In genomic region chr6:83510210-83510609, GRCm38 (mm10) we compare ENCODE assay signal across 13 mouse cellular contexts. TPM values are rescaled to one million over a fixed set of nuclear protein-coding genes. Genes with fewer than 3 reads are reported as not detected.
A peak's percentile ranks its signal among the peaks of the same experiment; 100 is the strongest.
DNase-seq lines count a peak whose midpoint lies in the region; ATAC-seq and TF ChIP-seq lines count a peak whose summit lies in the region.
"Had no signal": no experiment of that assay in that cellular context is flagged by ENCODE, and none has a peak within 500 bp of the region (broad histone marks: within the 10 kb centered on the region; RNA-seq: fewer than 3 reads in every experiment).

No protein-coding gene starts in this region.

- TF ChIP-seq POLR2A in heart, adult 2 months (IDR thresholded peaks at IDR 0.05; ENCODE audit: insufficient read depth, low read depth, low read length), result no peak
- TF ChIP-seq POLR2A in cortical plate, adult 2 months (IDR thresholded peaks at IDR 0.05; ENCODE audit: extremely low read depth, insufficient read depth, low read length), result no peak

- TF ChIP-seq EP300 in heart, adult 2 months (IDR thresholded peaks at IDR 0.05; ENCODE audit: insufficient read depth, low read depth, low read length), result no peak

- no peak overlapping the region for H3K4me2 ChIP-seq in midbrain, embryonic 16.5 days (ENCODE audit: low read length)
- H3K4me2 ChIP-seq: heart, embryonic 15.5 days had no signal

- no peaks in the 10 kb centered on the region for H3K79me2 ChIP-seq in heart, adult 2 months (replicated peaks; ENCODE audit: control insufficient read depth, insufficient read depth, low read length)

- WGBS in heart, adult 2 months, result 49% methylated on average over 2 of the region's 2 CpGs
- WGBS in midbrain, embryonic 16.5 days, result 63% methylated on average over 2 of the region's 2 CpGs

- TF ChIP-seq CTCF in heart, adult 2 months (IDR thresholded peaks at IDR 0.05), result peak; percentile 53
- TF ChIP-seq CTCF in cortical plate, adult 2 months (IDR thresholded peaks at IDR 0.05; ENCODE audit: extremely low read depth, insufficient read depth, low read length), result 0 out of 2 replicates have a peak, but pooled peaks have one; percentile 6

- H3K9me3 ChIP-seq in midbrain, embryonic 16.5 days (replicated peaks; ENCODE audit: control insufficient read depth, low read length, poor library complexity, severe bottlenecking), result no peaks in the 10 kb centered on the region
- H3K9me3 ChIP-seq: heart, embryonic 15.5 days; midbrain, embryonic 10.5 days had no signal

- DNase-seq in heart, adult 2 months, result no peak
- no peak for DNase-seq in heart, postnatal 36 days
- DNase-seq in left cerebral cortex, postnatal 4 days, result peak; percentile 18
- DNase-seq in left cerebral cortex, adult 11 months (ENCODE audit: low spot score), result no peak
- peak; percentile 36 for DNase-seq in MN1 (ENCODE audit: low spot score)
- no peak for DNase-seq in ovary, adult 18-20 months (ENCODE audit: low spot score)
- DNase-seq: layer of hippocampus, adult 9-11 months; spleen, adult 18-20 months had no signal

- intact Hi-C loops in heart, adult 2 months (cut with DNase I), result loop anchor here (5.0 to 10.0 kb wide), 2 partner anchors 295 to 513 kb away; partner anchors contain the start of gene Slc4a5
- intact Hi-C loops in heart, postnatal 36 days (cut with DNase I), result no loop called here
- intact Hi-C loops in left cerebral cortex, postnatal 4 days (cut with DNase I), result loop anchor here (5.0 kb wide), 1 partner anchor 153 kb away; no protein-coding TSS in a partner anchor

- peaks cover 4% of the 10 kb centered on the region for H3K4me1 ChIP-seq in heart, adult 2 months (ENCODE audit: control insufficient read depth, insufficient read depth, low read length)
- peaks cover under 1% of the 10 kb centered on the region; the same call in 1 of the 2 replicates for H3K4me1 ChIP-seq in cortical plate, adult 2 months (ENCODE audit: control insufficient read depth, insufficient read depth, low read length)
- peaks cover 14% of the 10 kb centered on the region for H3K4me1 ChIP-seq in midbrain, embryonic 16.5 days (ENCODE audit: control insufficient read depth, insufficient read depth, low read length)

- H3K9ac ChIP-seq in heart, adult 2 months (ENCODE audit: low read depth, low read length), result no peak overlapping the region
- H3K9ac ChIP-seq in midbrain, embryonic 16.5 days (ENCODE audit: low read depth, low read length), result no peak overlapping the region
- H3K9ac ChIP-seq: heart, embryonic 15.5 days had no signal

- H3K27ac ChIP-seq in heart, adult 2 months, result no peak overlapping the region
- no peak overlapping the region for H3K27ac ChIP-seq in cortical plate, adult 2 months (ENCODE audit: insufficient read depth, low read length)
- H3K27ac ChIP-seq in midbrain, embryonic 16.5 days (ENCODE audit: low read length), result no peak overlapping the region
- H3K27ac ChIP-seq: heart, embryonic 15.5 days; midbrain, embryonic 10.5 days had no signal

- no peak overlapping the region for H3K4me3 ChIP-seq in heart, adult 2 months
- H3K4me3 ChIP-seq in cortical plate, adult 2 months (ENCODE audit: insufficient read depth, low read length), result no peak overlapping the region
- no peak overlapping the region for H3K4me3 ChIP-seq in midbrain, embryonic 16.5 days (ENCODE audit: low read depth, low read length)
- H3K4me3 ChIP-seq: heart, embryonic 15.5 days; midbrain, embryonic 10.5 days had no signal

- H3K36me3 ChIP-seq in heart, adult 2 months (ENCODE audit: control insufficient read depth, insufficient read depth, low read length), result no peaks in the 10 kb centered on the region
- no peaks in the 10 kb centered on the region for H3K36me3 ChIP-seq in midbrain, embryonic 16.5 days (ENCODE audit: control insufficient read depth, insufficient read depth, low read length)
- H3K36me3 ChIP-seq: heart, embryonic 15.5 days; midbrain, embryonic 10.5 days had no signal

- H3K27me3 ChIP-seq in heart, adult 2 months (ENCODE audit: control insufficient read depth, insufficient read depth, low read length), result no peaks in the 10 kb centered on the region
- H3K27me3 ChIP-seq in midbrain, embryonic 16.5 days (ENCODE audit: control insufficient read depth, insufficient read depth, low read depth, low read length), result no peaks in the 10 kb centered on the region
- H3K27me3 ChIP-seq: heart, embryonic 15.5 days had no signal

- ATAC-seq in midbrain, embryonic 16.5 days, result no peak
- ATAC-seq: hindbrain, embryonic 16.5 days had no signal

RNA-seq across cellular contexts. Expression of gene Dguok, which starts 3.4 kb away (rescaled TPM):
- total RNA-seq in heart, adult 2 months (2021), result 10 to 100 TPM; 32.4 to 33.7 TPM
- polyA plus RNA-seq in heart, adult 2 months (2012; rRNA removed), result 48.1 and 67.3 TPM in 2 replicates
- total RNA-seq in heart, postnatal 36 days (2021), result 10 to 100 TPM; 31.6 to 32.7 TPM
- total RNA-seq in left cerebral cortex, postnatal 4 days (2021), result 10 to 100 TPM; 31.3 to 34.8 TPM
- polyA plus RNA-seq in cortical plate, adult 2 months (2012; rRNA removed), result 53.9 and 57.2 TPM in 2 replicates
- 64.8 and 72.5 TPM in 2 replicates for polyA plus RNA-seq in midbrain, embryonic 16.5 days (2015; fragmentation: Nextera tagmentation; extraction: Ambion mirVana)

RNA-seq across cellular contexts. Expression of gene Actg2, which starts 25.9 kb away (rescaled TPM):
- 1 to 10 TPM in 1 of 2 experiments, under 1 TPM in 1; 0.93 to 2.3 TPM for total RNA-seq in heart, adult 2 months (2021)
- polyA plus RNA-seq in heart, adult 2 months (2012; rRNA removed), result 13.3 and 23.8 TPM in 2 replicates
- 1 to 10 TPM; 1.5 to 2.4 TPM for total RNA-seq in heart, postnatal 36 days (2021)
- under 1 TPM in 1 of 2 experiments, not detected in 1; 0.56 TPM for total RNA-seq in left cerebral cortex, postnatal 4 days (2021)
- 0.79 and 1.9 TPM in 2 replicates for polyA plus RNA-seq in cortical plate, adult 2 months (2012; rRNA removed)
- 1.7 and 2.0 TPM in 2 replicates for polyA plus RNA-seq in midbrain, embryonic 16.5 days (2015; fragmentation: Nextera tagmentation; extraction: Ambion mirVana)

RNA-seq across cellular contexts. Expression of gene Tet3, which starts 51.3 kb away (rescaled TPM):
- 10 to 100 TPM; 13.7 to 23.6 TPM for total RNA-seq in heart, adult 2 months (2021)
- 6.2 and 7.6 TPM in 2 replicates for polyA plus RNA-seq in heart, adult 2 months (2012; rRNA removed)
- total RNA-seq in heart, postnatal 36 days (2021), result 10 to 100 TPM; 27.2 to 27.6 TPM
- total RNA-seq in left cerebral cortex, postnatal 4 days (2021), result 100 to 1,000 TPM; 112 to 117 TPM
- 16.6 TPM in 2 replicates for polyA plus RNA-seq in cortical plate, adult 2 months (2012; rRNA removed)
- polyA plus RNA-seq in midbrain, embryonic 16.5 days (2015; fragmentation: Nextera tagmentation; extraction: Ambion mirVana), result 51.9 and 53.2 TPM in 2 replicates

Comparison
In these comparisons a context has a peak if more than half of its experiments do, and no peak if none do; other contexts are left out.
1. DNase-seq: peak in left cerebral cortex, postnatal 4 days (single experiment) and MN1 (single experiment); none in heart, adult 2 months (0 of 2), heart, postnatal 36 days (0 of 2), left cerebral cortex, adult 11 months (single experiment) and ovary, adult 18-20 months (single experiment).